Mouse (Mus musculus): ENCODE measurements around the gene Gm45337. TPM values are rescaled to one million over a fixed set of nuclear protein-coding genes. Genes with fewer than 3 reads are reported as not detected.
"Not testable (repeated sequence)": the region's sequence is repeated elsewhere in the genome, so short reads cannot be mapped to it uniquely, and the experiment has no call there.

Gene Gm45337
- polyA plus RNA-seq, 1 experiment from 2014 or later, result not detected

- ATAC-seq, result no peak
- Histone ChIP-seq H3K27me3 (no peaks in the 10 kb centered on the region; the same call in 1 of the 2 replicates), H3K9ac (replicated peaks) (no peak overlapping the region), H3K36me3 (no peaks in the 10 kb centered on the region), H3K4me1 (replicated peaks) (no peaks in the 10 kb centered on the region), H3K4me3 (replicated peaks) (no peak overlapping the region), H3K27ac (no peak overlapping the region), H3K9me3 (no peaks in the 10 kb centered on the region), H3K4me2 (replicated peaks) (no peak overlapping the region)
- WGBS, result 0% methylated on average over 1 of the region's 1 CpGs
Measured at GRCm38 (mm10) chr7:142146033-142146432, 1.6 kb upstream of the Gm45337 start.

GRCm38 (mm10) chr7:142145413-142145940, 1.1 kb upstream of the Gm45337 start:
- Histone ChIP-seq H3K4me3 (replicated peaks) (no peak overlapping the region), H3K9me3 (no peaks in the 10 kb centered on the region), H3K9ac (replicated peaks) (no peak overlapping the region), H3K27ac (no peak overlapping the region), H3K4me1 (replicated peaks) (no peaks in the 10 kb centered on the region), H3K4me2 (replicated peaks) (no peak overlapping the region), H3K27me3 (no peaks in the 10 kb centered on the region; the same call in 1 of the 2 replicates), H3K36me3 (no peaks in the 10 kb centered on the region)
- WGBS, result 37% methylated on average over 4 of the region's 4 CpGs
- ATAC-seq, result no peak

- H3K4me2 ChIP-seq (replicated peaks); H3K27ac ChIP-seq; H3K27me3 ChIP-seq; H3K4me1 ChIP-seq (replicated peaks); ATAC-seq; H3K36me3 ChIP-seq; H3K9me3 ChIP-seq; H3K4me3 ChIP-seq (replicated peaks); H3K9ac ChIP-seq (replicated peaks): not testable (repeated sequence)
- WGBS, result 71% methylated on average over 1 of the region's 1 CpGs
Measured at GRCm38 (mm10) chr7:142143506-142144010, 849 bp downstream of the Gm45337 start.

- 65% methylated on average over 1 of the region's 1 CpGs for whole genome bisulfite sequencing
- no peak for ATAC-seq
- Histone ChIP-seq H3K4me1 (replicated peaks) (no peaks in the 10 kb centered on the region), H3K36me3 (no peaks in the 10 kb centered on the region), H3K27me3 (no peaks in the 10 kb centered on the region; the same call in 1 of the 2 replicates), H3K4me3 (replicated peaks) (no peak overlapping the region), H3K27ac (no peak overlapping the region), H3K9ac (replicated peaks) (no peak overlapping the region), H3K9me3 (no peaks in the 10 kb centered on the region), H3K4me2 (replicated peaks) (no peak overlapping the region)
Measured at GRCm38 (mm10) chr7:142140696-142141095, 3.7 kb downstream of the Gm45337 start.

GRCm38 (mm10) chr7:142135934-142136333, 8.5 kb downstream of the Gm45337 start, which contains the start of gene Gm39115:
Gene Gm39115 (minus strand): TSS chr7:142136034.
- 57% methylated on average over 2 of the region's 2 CpGs for WGBS
- not testable (repeated sequence) for ATAC-seq

GRCm38 (mm10) chr7:142134206-142134995, 10.0 kb downstream of the Gm45337 start:
- ATAC-seq, result no peak
- 61% methylated on average over 4 of the region's 4 CpGs for WGBS
- H3K27me3 ChIP-seq, result no peaks in the 10 kb centered on the region
- H3K4me2 ChIP-seq (replicated peaks), result no peak overlapping the region
- H3K4me1 ChIP-seq (replicated peaks), result no peaks in the 10 kb centered on the region
- no peak overlapping the region for H3K9ac ChIP-seq (replicated peaks)
- H3K4me3 ChIP-seq (replicated peaks), result no peak overlapping the region
- no peak overlapping the region for H3K27ac ChIP-seq
- no peaks in the 10 kb centered on the region for H3K36me3 ChIP-seq
- no peaks in the 10 kb centered on the region for H3K9me3 ChIP-seq

More at GRCm38 (mm10) chr7:142135934-142136333, 8.5 kb downstream of the Gm45337 start, which contains the start of gene Gm39115:
- H3K9ac ChIP-seq (replicated peaks); H3K36me3 ChIP-seq; H3K9me3 ChIP-seq; H3K27me3 ChIP-seq; H3K4me2 ChIP-seq (replicated peaks); H3K4me1 ChIP-seq (replicated peaks); H3K4me3 ChIP-seq (replicated peaks); H3K27ac ChIP-seq: not testable (repeated sequence)

- no peak overlapping the region for H3K27ac ChIP-seq
- no peak for ATAC-seq
- 67% methylated on average over 4 of the region's 4 CpGs for WGBS
- no peak overlapping the region for H3K9ac ChIP-seq (replicated peaks)
- H3K4me1 ChIP-seq (replicated peaks), result no peaks in the 10 kb centered on the region
- no peaks in the 10 kb centered on the region for H3K27me3 ChIP-seq
- no peaks in the 10 kb centered on the region for H3K36me3 ChIP-seq
- no peak overlapping the region for H3K4me2 ChIP-seq (replicated peaks)
- no peaks in the 10 kb centered on the region for H3K9me3 ChIP-seq
- H3K4me3 ChIP-seq (replicated peaks), result no peak overlapping the region
Measured at GRCm38 (mm10) chr7:142128843-142129242, 15.6 kb downstream of the Gm45337 start.

GRCm38 (mm10) chr7:142120629-142121028, 23.8 kb downstream of the Gm45337 start, which contains the start of gene Gm45618:
Gene Gm45618 (minus strand): TSS chr7:142120729.
- not testable (repeated sequence) for H3K9me3 ChIP-seq; H3K4me3 ChIP-seq (replicated peaks); H3K4me1 ChIP-seq (replicated peaks); ATAC-seq; H3K9ac ChIP-seq (replicated peaks); H3K27ac ChIP-seq; H3K36me3 ChIP-seq; H3K27me3 ChIP-seq; H3K4me2 ChIP-seq (replicated peaks)
- 94% methylated on average over 1 of the region's 1 CpGs for WGBS

- no peak overlapping the region for H3K4me2 ChIP-seq (replicated peaks)
- H3K27me3 ChIP-seq, result no peaks in the 10 kb centered on the region
- no peak overlapping the region for H3K27ac ChIP-seq
- H3K4me3 ChIP-seq (replicated peaks), result no peak overlapping the region
- H3K9me3 ChIP-seq, result no peaks in the 10 kb centered on the region
- WGBS, result 15% methylated on average over 5 of the region's 5 CpGs
- H3K36me3 ChIP-seq, result no peaks in the 10 kb centered on the region
- no peak overlapping the region for H3K9ac ChIP-seq (replicated peaks)
- no peak for ATAC-seq
- no peaks in the 10 kb centered on the region for H3K4me1 ChIP-seq (replicated peaks)
Measured at GRCm38 (mm10) chr7:142119632-142120031, 24.8 kb downstream of the Gm45337 start.

- Histone ChIP-seq H3K36me3 (no peaks in the 10 kb centered on the region), H3K27ac (no peak overlapping the region), H3K27me3 (no peaks in the 10 kb centered on the region), H3K9ac (replicated peaks) (no peak overlapping the region), H3K4me1 (replicated peaks) (no peaks in the 10 kb centered on the region), H3K4me2 (replicated peaks) (no peak overlapping the region), H3K9me3 (no peaks in the 10 kb centered on the region), H3K4me3 (replicated peaks) (no peak overlapping the region)
- WGBS, result 60% methylated on average over 5 of the region's 5 CpGs
- ATAC-seq, result no peak
Measured at GRCm38 (mm10) chr7:142104747-142105146, 39.7 kb downstream of the Gm45337 start.

GRCm38 (mm10) chr7:142097776-142098175, 46.6 kb downstream of the Gm45337 start:
- H3K9ac ChIP-seq (replicated peaks), result no peak overlapping the region
- H3K27me3 ChIP-seq, result peaks cover 11% of the 10 kb centered on the region
- H3K4me2 ChIP-seq (replicated peaks), result peak overlapping the region; percentile 16; the same call in 1 of the 2 replicates
- H3K9me3 ChIP-seq, result no peaks in the 10 kb centered on the region
- H3K4me1 ChIP-seq (replicated peaks), result peaks cover 31% of the 10 kb centered on the region
- peak; percentile 57 for ATAC-seq
- H3K4me3 ChIP-seq (replicated peaks), result no peak overlapping the region
- H3K36me3 ChIP-seq, result no peaks in the 10 kb centered on the region
- H3K27ac ChIP-seq, result no peak overlapping the region
- WGBS, result 10% methylated on average over 9 of the region's 9 CpGs

GRCm38 (mm10) chr7:142096701-142097100, 47.7 kb downstream of the Gm45337 start:
- Histone ChIP-seq H3K27me3 (peaks cover 11% of the 10 kb centered on the region), H3K9ac (replicated peaks) (no peak overlapping the region), H3K9me3 (no peaks in the 10 kb centered on the region), H3K4me1 (replicated peaks) (peaks cover 42% of the 10 kb centered on the region), H3K4me2 (replicated peaks) (no peak overlapping the region; the same call in 1 of the 2 replicates), H3K27ac (no peak overlapping the region), H3K4me3 (replicated peaks) (peak overlapping the region; percentile 77; the same call in 1 of the 2 replicates), H3K36me3 (no peaks in the 10 kb centered on the region)
- no peak for ATAC-seq
- WGBS, result 78% methylated on average over 4 of the region's 4 CpGs

Data from midbrain, embryonic 13.5 days (tissue).